Mouse (Mus musculus) neural tube, embryonic 14.5 days (tissue): Measurements from ENCODE around the gene Acbd5. TPM values are rescaled to one million over a fixed set of nuclear protein-coding genes. Genes with fewer than 3 reads are reported as not detected.
"Not testable (repeated sequence)": the region's sequence is repeated elsewhere in the genome, so short reads cannot be mapped to it uniquely, and the experiment has no call there.

ENCODE experiments used
- ATAC-seq: fragments of 200-750 bp; cut with Nextera tagmentation; 2 replicates; pipeline ENCODE4 v1.8.0; 2017; ENCODE audit warnings: low read depth, mild to moderate bottlenecking, moderate TSS enrichment, moderate library complexity
- H3K27ac ChIP-seq: fragments of 300-500 bp; sonication (generic); 2 replicates; pipeline ENCODE4 v1.5.1; 2014; ENCODE audit warnings: low read depth, mild to moderate bottlenecking, control low read depth, low read length, moderate library complexity, mixed read lengths
- H3K27me3 ChIP-seq: fragments of 300-500 bp; sonication (generic); 2 replicates; pipeline ENCODE4 v1.6.1; 2014; ENCODE audit warnings: low read length; ENCODE audit not compliant: control insufficient read depth, insufficient read depth
- H3K36me3 ChIP-seq: fragments of 300-500 bp; sonication (generic); 2 replicates; pipeline ENCODE4 v1.6.1; 2014; ENCODE audit warnings: low read length, mixed read lengths; ENCODE audit not compliant: control insufficient read depth, insufficient read depth
- H3K4me1 ChIP-seq: fragments of 300-500 bp; sonication (generic); 2 replicates; pipeline ENCODE4 v1.6.1; 2014; ENCODE audit warnings: low read length; ENCODE audit not compliant: control insufficient read depth, insufficient read depth
- H3K4me2 ChIP-seq: fragments of 300-500 bp; sonication (generic); 2 replicates; pipeline ENCODE4 v1.6.1; 2014; ENCODE audit warnings: mild to moderate bottlenecking, low read depth, low read length, control low read depth
- H3K4me3 ChIP-seq: fragments of 300-500 bp; sonication (generic); 2 replicates; pipeline ENCODE4 v1.5.1; 2014; ENCODE audit warnings: low read depth, low read length, control low read depth, mixed read lengths
- H3K9ac ChIP-seq: fragments of 300-500 bp; sonication (generic); replicated peaks from 2 replicates; pipeline ENCODE4 v1.6.1; 2014; ENCODE audit warnings: low read depth, mild to moderate bottlenecking, control low read depth, low read length, mixed read lengths
- H3K9me3 ChIP-seq: fragments of 300-500 bp; sonication (generic); 2 replicates; pipeline ENCODE4 v1.6.1; 2016; ENCODE audit warnings: low read length; ENCODE audit not compliant: control insufficient read depth
- WGBS: fragments of 180-500 bp; shearing (Covaris S2); extraction: QIAGEN DNeasy Blood & Tissue Kit; methylation state at CpG from one replicate; pipeline ENCODE4 v1.1.7; 2014; 5-methylcytosine and 5-hydroxymethylcytosine counted together
- polyA plus RNA-seq: library from polyadenylated mRNA; unstranded; fragments of >200 nt; fragmentation: Nextera tagmentation; extraction: Ambion mirVana; gene quantifications from 2 replicates; pipeline ENCODE4 v1.2.1, GENCODE M21; 2014

The Acbd5 gene
- polyA plus RNA-seq, 1 experiment from 2014 or later, result 70.0 TPM

DNA sequence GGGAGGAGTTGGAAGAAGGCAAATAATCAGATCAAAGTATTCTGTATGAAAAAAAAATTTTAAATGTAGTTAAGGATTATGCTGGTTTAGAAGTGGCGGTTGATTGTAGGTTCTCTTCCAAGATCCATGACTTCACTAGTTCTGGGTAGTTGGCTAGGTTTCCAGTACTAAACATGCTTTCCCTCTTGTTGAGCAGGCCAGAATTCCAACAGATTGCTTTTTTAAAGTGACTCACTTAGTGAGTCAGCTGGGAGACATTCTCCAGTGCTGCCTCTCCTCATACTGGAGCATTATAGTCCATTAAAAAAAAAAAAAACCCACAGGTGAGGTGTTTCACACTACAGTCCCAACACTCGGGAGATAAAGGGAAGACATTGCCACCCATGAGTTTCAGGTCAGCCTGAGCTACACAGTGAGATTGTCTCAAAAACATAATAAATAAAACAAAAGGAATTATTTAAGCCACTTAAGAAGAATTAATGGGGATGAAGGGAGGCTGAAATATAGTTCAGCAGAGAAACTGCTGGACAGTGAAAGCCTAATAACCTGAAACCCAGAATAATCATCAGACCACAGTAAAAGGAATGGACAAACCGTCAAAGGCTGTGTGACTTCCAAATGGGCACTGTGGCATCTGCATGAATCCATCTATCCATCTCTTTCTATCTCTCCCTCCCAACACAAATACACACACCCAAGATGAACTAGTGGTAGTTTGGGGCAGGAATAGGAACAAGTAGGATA, 33.1 kb upstream of the Acbd5 start:
- H3K4me1 ChIP-seq, result peaks cover 8% of the 10 kb centered on the region
- no peak overlapping the region for H3K27ac ChIP-seq
- H3K4me2 ChIP-seq, result no peak overlapping the region
- H3K4me3 ChIP-seq, result no peak overlapping the region
- H3K36me3 ChIP-seq, result no peaks in the 10 kb centered on the region
- H3K9me3 ChIP-seq, result no peaks in the 10 kb centered on the region
- H3K9ac ChIP-seq, result no peak overlapping the region
- peaks cover 3% of the 10 kb centered on the region; the same call in 1 of the 2 replicates for H3K27me3 ChIP-seq
- no peak for ATAC-seq
- WGBS, result 88% methylated on average over 3 of the region's 3 CpGs

DNA sequence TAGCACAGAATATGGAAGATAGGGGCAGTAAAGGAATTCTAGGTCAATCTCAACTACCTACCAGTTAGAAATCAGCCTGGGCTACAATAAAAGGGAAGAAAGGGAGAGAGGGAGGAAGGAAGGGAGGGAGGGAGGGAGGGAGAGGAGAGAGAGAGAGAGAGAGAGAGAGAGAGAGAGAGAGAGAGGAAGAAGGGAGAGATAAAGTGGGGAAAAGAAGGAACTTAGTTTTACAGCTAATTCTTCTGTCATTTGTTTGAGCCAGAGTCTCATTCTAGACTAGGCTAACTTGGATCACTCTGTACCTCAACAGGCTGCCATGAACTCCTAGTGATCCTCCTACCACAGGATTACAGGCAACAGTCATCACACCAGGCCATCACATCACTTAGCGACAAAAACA, 32.5 kb upstream of the Acbd5 start:
- Histone ChIP-seq H3K36me3 (no peaks in the 10 kb centered on the region), H3K4me3 (no peak overlapping the region), H3K9ac (no peak overlapping the region), H3K4me2 (no peak overlapping the region), H3K27ac (no peak overlapping the region), H3K9me3 (no peaks in the 10 kb centered on the region), H3K27me3 (peaks cover 3% of the 10 kb centered on the region; the same call in 1 of the 2 replicates), H3K4me1 (peaks cover 8% of the 10 kb centered on the region)
- WGBS, result 98% methylated on average over 1 of the region's 1 CpGs
- no peak for ATAC-seq

DNA sequence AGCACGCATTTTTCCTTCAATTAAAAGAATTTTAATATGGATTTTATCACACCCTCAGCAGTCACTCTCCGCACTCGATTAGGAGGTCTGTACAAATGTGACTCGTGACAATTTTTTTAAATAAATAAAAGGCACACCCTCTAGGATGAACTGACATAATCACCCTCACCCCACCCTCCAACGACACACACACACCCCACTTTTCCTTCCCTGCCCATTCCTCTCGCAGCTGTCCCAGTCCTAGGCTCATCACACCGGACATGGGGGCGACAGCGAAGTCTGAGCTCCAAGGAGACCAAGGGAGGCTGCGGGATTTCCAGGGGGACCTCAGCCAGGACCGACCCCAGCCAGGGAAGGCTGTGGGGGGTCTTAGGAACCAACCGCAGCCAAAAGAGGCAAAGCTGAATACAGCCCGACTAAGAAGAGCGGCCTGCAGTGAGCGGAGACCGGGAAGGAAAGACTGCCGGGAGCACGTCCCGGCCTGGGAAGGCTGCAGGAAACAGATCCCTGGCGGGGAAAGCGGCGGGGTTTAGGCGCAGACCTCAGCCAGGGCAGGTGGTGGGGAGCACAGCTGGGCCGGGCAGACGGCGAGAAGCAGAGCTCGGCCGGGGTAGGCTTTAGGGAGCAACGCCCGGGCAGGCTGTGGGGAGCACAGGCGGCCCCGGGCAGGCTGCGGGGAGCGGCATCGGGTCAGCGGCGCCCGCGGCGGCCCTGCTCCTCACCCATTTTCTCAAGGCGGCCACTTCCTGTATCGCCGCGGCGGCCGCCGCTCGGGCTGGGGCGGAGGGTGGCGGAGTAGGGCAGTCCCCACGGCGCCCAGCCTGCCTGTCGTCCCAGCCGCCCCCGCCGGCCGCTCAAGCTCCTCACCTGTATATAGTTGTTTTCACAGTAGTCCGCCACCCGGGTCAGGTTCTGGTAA, 28.6 kb upstream of the Acbd5 start:
- Histone ChIP-seq H3K4me3 (peak overlapping the region; percentile 99), H3K27me3 (peaks cover 3% of the 10 kb centered on the region; the same call in 1 of the 2 replicates), H3K36me3 (no peaks in the 10 kb centered on the region), H3K9me3 (no peaks in the 10 kb centered on the region), H3K27ac (peak overlapping the region; percentile 97), H3K4me2 (peak overlapping the region; percentile 72), H3K4me1 (peaks cover 8% of the 10 kb centered on the region), H3K9ac (peak overlapping the region; percentile 92)
- peak; percentile 88 for ATAC-seq
- WGBS, result under 1% methylated on average over 44 of the region's 59 CpGs

DNA sequence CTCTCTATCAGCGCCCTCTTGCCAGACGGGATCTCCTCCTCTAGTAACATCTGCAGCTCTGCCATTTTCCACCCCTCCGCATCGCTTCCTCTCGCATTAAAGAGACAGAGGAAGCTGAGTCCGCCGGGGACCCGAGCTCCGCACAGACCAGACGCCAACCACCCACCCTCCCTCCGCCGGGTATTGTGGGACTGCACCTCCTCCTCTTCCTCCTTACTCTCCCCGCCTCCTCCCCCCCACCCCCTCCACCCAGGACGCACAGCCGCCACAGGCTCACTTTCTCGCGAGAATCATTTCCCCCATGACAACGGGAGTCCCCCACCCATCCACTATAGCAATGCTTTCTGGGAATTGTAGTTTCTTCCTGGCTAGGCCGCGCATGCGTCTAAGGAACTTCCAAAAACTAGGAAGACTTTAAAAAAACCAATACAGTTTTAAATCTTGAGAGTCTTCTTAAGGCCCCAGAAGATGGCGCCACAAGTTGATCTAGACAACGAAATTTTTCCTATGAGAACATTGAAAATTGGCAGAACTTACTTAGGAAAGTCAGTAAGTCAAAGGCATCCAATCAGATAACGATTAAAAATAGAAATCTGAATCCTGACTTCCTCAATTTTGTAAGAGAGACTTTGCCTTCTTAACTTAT, 27.8 kb upstream of the Acbd5 start, which contains the start of gene Abi1:
TSS of gene Abi1 (minus strand) at position 241 of the 646 bp plus-strand sequence.
- 3% methylated on average over 24 of the region's 24 CpGs for WGBS
- peak; percentile 97 for ATAC-seq
- H3K27ac ChIP-seq, result peak within 1 kb of the TSS; percentile 97
- peak within 1 kb of the TSS; percentile 99 for H3K4me3 ChIP-seq
- H3K4me2 ChIP-seq, result peak within 1 kb of the TSS; percentile 72
- H3K36me3 ChIP-seq, result no peaks in the 10 kb centered on the region
- peaks cover 8% of the 10 kb centered on the region for H3K4me1 ChIP-seq
- peak within 1 kb of the TSS; percentile 92 for H3K9ac ChIP-seq
- no peaks in the 10 kb centered on the region for H3K9me3 ChIP-seq
- H3K27me3 ChIP-seq, result peaks cover 3% of the 10 kb centered on the region; the same call in 1 of the 2 replicates

DNA sequence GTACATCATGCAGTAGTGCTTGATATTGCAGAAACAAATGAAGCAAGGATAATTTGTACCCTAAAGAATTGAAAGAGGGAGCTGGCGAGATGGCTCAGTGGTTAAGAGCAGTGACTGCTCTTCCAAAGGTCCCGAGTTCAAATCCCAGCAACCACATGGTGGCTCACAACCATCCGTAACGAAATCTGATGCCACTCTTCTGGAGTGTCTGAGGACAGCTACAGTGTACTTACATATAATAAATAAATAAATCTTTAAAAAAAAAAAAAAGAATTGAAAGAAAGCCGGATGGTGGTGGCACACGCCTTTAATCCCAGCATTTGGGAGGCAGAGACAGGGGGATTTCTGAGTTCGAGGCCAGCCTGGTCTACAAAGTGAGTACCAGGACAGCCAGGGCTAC, 27.3 kb upstream of the Acbd5 start:
- not testable (repeated sequence) for H3K4me3 ChIP-seq, H3K9me3 ChIP-seq, H3K9ac ChIP-seq, H3K36me3 ChIP-seq, ATAC-seq, H3K4me2 ChIP-seq, H3K27ac ChIP-seq, H3K4me1 ChIP-seq, H3K27me3 ChIP-seq
- 89% methylated on average over 7 of the region's 7 CpGs for WGBS

DNA sequence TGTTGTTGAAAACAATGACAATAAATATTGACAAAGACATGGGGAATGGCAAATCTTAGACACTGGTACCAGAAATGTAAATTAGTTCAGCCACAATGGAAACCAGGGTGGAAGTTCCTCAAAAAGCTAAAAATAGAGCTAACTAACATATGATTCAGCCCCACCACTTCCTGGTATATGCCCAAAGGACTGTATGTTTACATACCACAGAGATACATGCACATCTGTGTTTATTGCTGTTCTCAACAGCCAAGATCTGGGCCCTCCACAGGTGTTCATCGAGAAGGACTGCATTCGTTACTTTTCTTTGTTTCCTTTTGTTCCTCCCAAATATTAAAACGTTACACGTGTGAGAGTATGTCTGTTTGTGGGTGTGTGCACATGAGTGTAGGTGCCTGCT, 26.5 kb upstream of the Acbd5 start:
- H3K9me3 ChIP-seq, result no peaks in the 10 kb centered on the region
- H3K4me1 ChIP-seq, result peaks cover 8% of the 10 kb centered on the region
- H3K36me3 ChIP-seq, result no peaks in the 10 kb centered on the region
- H3K4me2 ChIP-seq, result no peak overlapping the region
- H3K9ac ChIP-seq, result no peak overlapping the region
- ATAC-seq, result no peak
- H3K27ac ChIP-seq, result no peak overlapping the region
- H3K4me3 ChIP-seq, result no peak overlapping the region
- H3K27me3 ChIP-seq, result peaks cover 3% of the 10 kb centered on the region; the same call in 1 of the 2 replicates
- WGBS, result 80% methylated on average over 4 of the region's 4 CpGs

DNA sequence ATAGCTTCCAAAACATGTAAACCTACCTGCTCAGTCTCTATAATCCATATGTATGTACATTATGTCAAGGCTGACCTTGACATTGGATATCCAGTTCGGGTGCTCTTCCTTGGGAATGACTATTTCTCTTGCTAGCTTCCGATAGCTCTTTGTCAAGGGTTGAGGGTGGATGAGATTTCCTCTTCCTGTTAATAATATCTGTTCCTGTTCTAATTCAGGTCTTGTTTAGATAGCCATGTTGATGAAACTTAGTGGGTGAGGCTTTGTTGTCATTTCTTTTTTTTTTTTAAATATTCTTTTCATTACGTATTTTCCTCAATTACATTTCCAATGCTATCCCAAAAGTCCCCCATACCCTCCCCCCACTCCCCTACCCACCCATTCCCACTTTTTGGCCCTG, 25.8 kb upstream of the Acbd5 start:
- Histone ChIP-seq H3K9me3 (no peaks in the 10 kb centered on the region), H3K27me3 (peaks cover 3% of the 10 kb centered on the region; the same call in 1 of the 2 replicates), H3K4me1 (peaks cover 8% of the 10 kb centered on the region)

DNA sequence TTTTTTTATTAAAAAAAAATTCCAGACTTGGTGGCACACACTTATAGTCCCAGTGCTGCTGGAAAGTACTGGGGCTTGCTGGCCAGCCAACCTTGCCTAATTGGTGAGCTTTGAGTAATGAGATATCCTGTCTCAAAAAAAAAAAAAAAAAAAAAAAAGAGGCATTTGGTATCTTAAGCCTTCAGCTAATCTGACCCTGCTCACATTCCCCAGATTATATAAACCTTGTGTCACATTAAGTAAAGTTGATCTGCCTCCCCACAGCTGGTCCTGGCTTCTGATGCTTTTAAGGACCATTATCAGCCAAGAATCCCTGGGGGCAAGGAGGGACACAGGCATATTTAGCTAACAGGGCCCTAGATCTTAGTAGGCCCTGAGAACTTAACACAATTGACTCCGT, 22.3 kb upstream of the Acbd5 start:
- no peak overlapping the region for H3K4me2 ChIP-seq
- no peak overlapping the region for H3K4me3 ChIP-seq
- no peak overlapping the region for H3K9ac ChIP-seq
- H3K4me1 ChIP-seq, result no peaks in the 10 kb centered on the region
- no peak overlapping the region for H3K27ac ChIP-seq
- ATAC-seq, result no peak
- H3K36me3 ChIP-seq, result no peaks in the 10 kb centered on the region
- no peaks in the 10 kb centered on the region for H3K9me3 ChIP-seq
- H3K27me3 ChIP-seq, result no peaks in the 10 kb centered on the region
- WGBS, result 53% methylated on average over 1 of the region's 1 CpGs

More for the DNA sequence above, 25.8 kb upstream of the Acbd5 start:
- 88% methylated on average over 3 of the region's 3 CpGs for WGBS
- Histone ChIP-seq H3K4me3 (no peak overlapping the region), H3K9ac (no peak overlapping the region), H3K4me2 (no peak overlapping the region), H3K36me3 (no peaks in the 10 kb centered on the region), H3K27ac (no peak overlapping the region)
- no peak for ATAC-seq
